Mouse (Mus musculus): ENCODE measurements around the gene Nwd2.

DNA sequence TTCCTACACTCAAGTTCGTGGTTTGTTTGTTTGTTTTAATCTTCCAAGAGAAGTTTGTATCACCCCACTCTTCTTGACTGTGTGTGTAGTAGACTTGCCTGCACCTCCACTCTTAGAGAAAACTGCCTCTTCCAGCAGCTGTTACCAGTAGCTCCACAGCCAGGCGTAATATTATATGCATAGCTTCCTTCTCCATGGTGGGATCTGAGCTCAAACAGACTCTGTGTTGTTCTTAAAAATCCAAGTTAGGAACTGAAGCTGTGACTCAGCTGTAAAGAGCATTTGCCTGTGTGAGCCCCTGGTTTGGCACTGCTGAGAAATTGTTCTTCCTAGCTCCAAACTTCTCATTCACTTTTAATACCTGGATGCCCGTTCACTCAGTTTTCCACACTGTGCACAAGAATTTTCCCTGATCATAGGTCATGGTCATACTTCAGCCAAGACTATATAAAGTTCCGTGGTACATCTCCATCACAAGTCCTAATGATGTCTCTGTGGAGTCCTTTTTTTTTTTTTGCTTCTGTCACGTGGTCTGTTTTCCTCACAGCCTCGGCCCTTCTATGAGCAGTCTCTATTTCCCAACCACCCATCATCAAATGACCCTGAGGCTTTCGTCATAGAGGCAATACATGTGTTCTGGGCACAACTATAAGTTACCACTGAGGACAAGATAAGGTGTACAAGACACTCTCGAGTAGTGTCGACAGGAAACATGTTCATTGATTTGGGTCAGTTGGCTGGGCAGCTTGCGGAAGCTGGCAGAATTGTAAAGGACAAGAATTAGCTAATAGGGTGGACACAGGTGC lies 179.7 kb downstream of the Nwd2 start:
- TF ChIP-seq CTCF (IDR thresholded peaks at IDR 0.05; ENCODE audit: extremely low read depth, insufficient read depth, insufficient read length, insufficient replicate concordance) (no peak), POLR2A (IDR thresholded peaks at IDR 0.05; ENCODE audit: low read depth, low read length) (no peak)

Measured in spleen, adult 2 months (tissue).